Mouse (Mus musculus) thymus, adult 2 months (tissue): ENCODE results near the gene Tmem59l. TPM values are rescaled to one million over a fixed set of nuclear protein-coding genes. Genes with fewer than 3 reads are reported as not detected.

Experiments used
- DNase-seq: peaks from one replicate; pipeline ENCODE4 v3.0.0; 2021
- H3K27ac ChIP-seq: fragments of 200-500 bp; 2 replicates; pipeline ENCODE4 v1.5.1; 2012; ENCODE audit warnings: low read length, control low read depth; ENCODE audit not compliant: control insufficient read depth, insufficient read depth
- H3K27me3 ChIP-seq: fragments of 200-500 bp; 2 replicates; pipeline ENCODE4 v1.6.1; 2012; ENCODE audit warnings: mild to moderate bottlenecking, low read length, moderate library complexity, mixed read lengths; ENCODE audit not compliant: control insufficient read depth, insufficient read depth
- H3K36me3 ChIP-seq: fragments of 200-500 bp; 2 replicates; pipeline ENCODE4 v1.6.1; 2012; ENCODE audit warnings: mild to moderate bottlenecking, low read length, moderate library complexity; ENCODE audit not compliant: control insufficient read depth, insufficient read depth
- H3K4me1 ChIP-seq: fragments of 200-500 bp; replicated peaks from 2 replicates; pipeline ENCODE4 v1.6.1; 2012; ENCODE audit warnings: low read length; ENCODE audit not compliant: control insufficient read depth, insufficient read depth
- H3K4me3 ChIP-seq: fragments of 200-500 bp; 2 replicates; pipeline ENCODE4 v1.5.1; 2012; ENCODE audit warnings: mild to moderate bottlenecking, low read length, control low read depth, moderate library complexity; ENCODE audit not compliant: control insufficient read depth, insufficient read depth
- CTCF ChIP-seq: fragments of 200-500 bp; IDR thresholded peaks from 2 replicates; pipeline ENCODE4 v1.5.1; 2012; ENCODE audit warnings: mild to moderate bottlenecking, control low read depth, low read length, moderate library complexity, borderline replicate concordance; ENCODE audit not compliant: control insufficient read depth, poor library complexity, insufficient read depth; ENCODE audit errors: extremely low read depth
- POLR2A ChIP-seq: fragments of 200-500 bp; IDR thresholded peaks from 2 replicates; pipeline ENCODE4 v1.6.1; 2012; ENCODE audit warnings: mild to moderate bottlenecking, low read length, control low read depth, moderate library complexity; ENCODE audit not compliant: control insufficient read depth, poor library complexity, insufficient read depth; ENCODE audit errors: extremely low read depth
- WGBS: fragments of 180-500 bp; shearing (Covaris S2); methylation state at CpG from one replicate; pipeline ENCODE4 v1.1.7; 2018; 5-methylcytosine and 5-hydroxymethylcytosine counted together
- polyA plus RNA-seq: library from polyadenylated mRNA; depleted of rRNA; stranded (reverse); fragments of >200 nt; gene quantifications from 2 replicates; pipeline ENCODE4 v1.2.3, GENCODE M21; 2012

The Tmem59l gene
- polyA plus RNA-seq, 1 experiment: 0.39 TPM

DNA sequence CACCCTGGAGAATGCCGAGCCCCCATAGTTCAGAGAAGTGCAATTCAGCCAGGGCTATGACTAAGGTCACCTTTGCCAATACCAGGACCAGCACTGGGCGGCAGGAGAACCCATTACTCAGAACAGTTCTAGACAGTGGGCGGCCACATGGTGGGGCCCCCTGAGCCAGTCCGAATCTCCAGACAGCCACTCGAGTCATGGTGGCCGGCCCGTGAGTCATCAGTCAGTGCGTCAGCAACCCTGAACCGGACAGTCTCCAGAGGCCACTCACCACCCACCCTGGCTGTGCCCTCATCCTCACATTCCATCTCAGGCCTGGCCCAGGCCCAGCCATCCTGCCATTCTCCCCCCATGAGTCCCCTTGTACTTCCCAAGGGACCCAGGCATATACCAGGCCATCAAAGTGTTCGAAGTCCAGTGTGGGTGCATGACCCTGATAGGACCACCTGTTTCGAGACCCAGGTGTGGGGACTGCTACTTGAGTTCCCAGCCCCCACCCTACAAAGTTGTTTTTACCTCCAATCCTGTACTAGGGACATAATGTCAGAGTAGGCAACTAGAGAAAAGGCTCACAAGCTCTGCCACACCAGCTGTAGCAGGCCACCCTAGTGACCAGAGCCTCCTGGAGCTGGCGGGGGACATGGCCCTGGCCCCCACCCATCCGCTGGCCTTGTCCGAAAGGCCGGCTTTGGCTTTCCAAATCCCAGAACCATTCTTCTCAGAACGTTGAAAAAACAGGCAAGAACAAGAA is 25.2 kb downstream of the Tmem59l start:
- Histone ChIP-seq H3K4me1 (no peaks in the 10 kb centered on the region), H3K27me3 (no peaks in the 10 kb centered on the region), H3K27ac (no peak overlapping the region), H3K36me3 (no peaks in the 10 kb centered on the region), H3K4me3 (no peak overlapping the region)
- TF ChIP-seq CTCF (no peak), POLR2A (no peak)
- DNase-seq: no peak
- WGBS: 95% methylated on average over 16 of the region's 16 CpGs

DNA sequence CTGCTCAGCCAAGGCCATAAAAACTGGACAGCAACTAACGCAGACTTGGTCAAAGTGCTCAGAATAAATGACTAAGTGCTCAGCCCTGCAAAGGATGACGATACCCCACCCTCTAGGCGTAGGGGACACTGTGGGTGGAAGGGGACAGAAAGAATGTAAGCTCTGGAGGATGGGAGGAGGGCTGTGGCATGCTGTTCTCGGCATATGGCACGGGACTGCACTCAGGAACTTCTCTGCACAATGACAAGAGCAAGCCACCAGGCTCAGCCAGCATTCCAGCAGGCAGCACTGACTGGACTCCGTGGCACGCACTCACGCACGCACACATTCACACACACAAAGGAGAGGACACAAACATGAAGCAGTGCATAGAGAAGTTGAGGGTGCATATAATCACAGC is 26.6 kb downstream of the Tmem59l start:
- H3K27me3 ChIP-seq: no peaks in the 10 kb centered on the region
- no peak for DNase-seq
- WGBS: 96% methylated on average over 9 of the region's 9 CpGs
- no peaks in the 10 kb centered on the region for H3K4me1 ChIP-seq
- TF ChIP-seq POLR2A: no peak
- TF ChIP-seq CTCF: no peak
- H3K27ac ChIP-seq: no peak overlapping the region
- H3K36me3 ChIP-seq: no peaks in the 10 kb centered on the region
- no peak overlapping the region for H3K4me3 ChIP-seq

DNA sequence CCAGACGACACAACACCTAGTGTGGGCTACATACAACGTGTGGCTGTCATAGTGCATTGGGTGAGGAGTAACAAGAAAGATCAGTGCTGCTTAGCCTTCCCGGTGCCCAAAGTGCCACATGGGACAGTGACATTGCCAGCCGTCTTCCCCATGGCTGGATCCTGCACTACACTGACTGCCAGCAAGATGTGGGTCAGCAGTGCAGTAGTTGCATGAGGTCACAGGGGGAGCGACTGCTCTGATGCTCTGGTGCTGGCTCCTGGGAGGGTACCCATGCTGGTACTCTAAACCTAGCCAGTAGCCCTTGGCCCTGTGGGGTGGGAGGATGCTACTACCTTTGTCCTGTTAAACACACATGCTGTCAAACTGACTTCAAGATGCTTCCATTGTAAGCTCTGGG is 27.0 kb downstream of the Tmem59l start:
- H3K36me3 ChIP-seq: no peaks in the 10 kb centered on the region
- H3K27me3 ChIP-seq: no peaks in the 10 kb centered on the region
- TF ChIP-seq CTCF (no peak), POLR2A (no peak)
- no peak for DNase-seq
- WGBS: 85% methylated on average over 5 of the region's 5 CpGs
- no peaks in the 10 kb centered on the region for H3K4me1 ChIP-seq
- H3K4me3 ChIP-seq: no peak overlapping the region
- H3K27ac ChIP-seq: no peak overlapping the region

DNA sequence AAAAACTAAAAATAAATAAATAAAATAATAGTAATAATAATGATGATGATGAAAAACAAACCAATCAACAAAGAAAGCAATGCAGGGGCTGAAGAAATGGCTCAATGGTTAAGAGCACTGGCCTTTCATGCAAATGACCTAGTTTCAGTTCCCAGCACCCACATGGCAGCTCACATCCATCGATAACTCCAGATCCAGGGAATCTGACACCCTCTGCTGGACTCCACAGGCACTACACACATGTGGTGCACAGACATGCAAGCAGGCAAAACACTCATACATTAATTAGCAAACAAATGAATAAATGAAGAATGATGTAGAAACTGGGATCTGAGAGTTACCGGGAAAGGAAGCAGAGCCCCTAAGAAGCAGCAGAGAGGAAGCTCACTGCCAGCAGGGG is 27.5 kb downstream of the Tmem59l start:
- H3K4me1 ChIP-seq: no peaks in the 10 kb centered on the region
- TF ChIP-seq CTCF (no peak), POLR2A (no peak)

DNA sequence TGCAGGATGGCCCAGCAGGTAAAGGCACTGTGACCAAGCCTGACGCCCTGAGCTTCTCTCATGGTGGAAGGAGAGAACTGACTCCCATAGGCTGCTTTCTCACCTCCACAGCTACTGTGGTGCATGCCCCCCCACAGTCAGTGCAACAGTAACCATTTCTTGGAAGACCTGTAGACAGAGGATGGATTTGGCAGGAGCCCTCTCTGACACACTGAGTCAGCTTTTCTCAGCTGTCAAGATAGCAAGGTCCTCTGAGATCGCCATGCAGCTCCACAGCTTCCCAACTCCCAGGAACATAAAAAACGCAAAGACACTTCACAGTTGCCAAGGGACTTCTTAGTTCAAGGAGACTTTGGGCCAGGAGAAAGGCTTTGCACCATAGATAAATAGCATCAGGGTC is 28.7 kb downstream of the Tmem59l start:
- Histone ChIP-seq H3K4me3 (no peak overlapping the region), H3K27me3 (no peaks in the 10 kb centered on the region), H3K36me3 (no peaks in the 10 kb centered on the region), H3K27ac (no peak overlapping the region), H3K4me1 (no peaks in the 10 kb centered on the region)
- no peak for TF ChIP-seq CTCF
- no peak for TF ChIP-seq POLR2A
- no peak for DNase-seq
- WGBS: 98% methylated on average over 3 of the region's 3 CpGs

More for the DNA sequence above, 27.5 kb downstream of the Tmem59l start:
- Histone ChIP-seq H3K27me3 (no peaks in the 10 kb centered on the region), H3K36me3 (no peaks in the 10 kb centered on the region), H3K27ac (no peak overlapping the region), H3K4me3 (no peak overlapping the region)
- DNase-seq: no peak
- WGBS: 92% methylated on average over 2 of the region's 2 CpGs

DNA sequence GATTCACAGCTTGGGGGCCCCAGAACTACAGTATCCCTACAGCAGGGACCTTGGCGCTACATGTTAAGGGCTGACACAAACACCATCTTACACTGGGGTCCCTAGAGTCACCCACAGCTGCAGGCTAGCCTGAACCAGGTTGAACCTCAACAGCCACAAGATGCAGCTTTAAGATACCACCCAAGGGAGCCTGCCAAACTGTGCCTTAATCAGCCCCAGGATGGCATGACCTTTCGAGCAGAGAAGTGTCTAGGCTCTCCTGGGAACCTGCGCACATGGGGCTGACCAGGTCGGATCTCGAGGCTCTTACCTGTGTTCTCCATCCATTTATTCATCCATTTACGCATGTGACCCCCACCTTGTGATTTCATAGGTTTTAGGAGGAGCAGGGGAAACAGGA is 29.3 kb downstream of the Tmem59l start:
- no peak for DNase-seq
- WGBS: 86% methylated on average over 6 of the region's 6 CpGs
- no peaks in the 10 kb centered on the region for H3K27me3 ChIP-seq
- TF ChIP-seq CTCF (no peak), POLR2A (no peak)
- no peak overlapping the region for H3K4me3 ChIP-seq
- no peaks in the 10 kb centered on the region for H3K36me3 ChIP-seq
- H3K4me1 ChIP-seq: no peaks in the 10 kb centered on the region
- no peak overlapping the region for H3K27ac ChIP-seq

DNA sequence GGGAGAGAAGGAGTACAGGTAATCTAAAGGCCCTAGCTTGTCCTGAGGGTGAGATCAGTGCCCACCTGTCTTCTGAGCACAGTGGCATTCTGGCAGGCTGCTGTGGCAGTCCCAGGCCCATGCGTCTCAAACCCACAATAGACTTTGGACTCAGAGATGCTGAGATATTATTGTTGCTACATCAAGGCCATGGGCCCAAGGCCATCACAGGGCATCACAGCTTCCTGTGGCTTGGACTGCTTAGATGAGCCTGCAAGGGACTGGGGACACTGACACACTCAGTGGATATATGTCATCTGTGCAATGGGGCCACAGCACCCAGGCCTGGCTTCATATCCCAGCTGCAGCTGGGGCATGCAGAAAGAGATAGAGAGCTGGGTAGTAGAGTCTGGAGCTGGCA is 30.2 kb downstream of the Tmem59l start:
- H3K4me3 ChIP-seq: no peak overlapping the region
- TF ChIP-seq POLR2A (no peak), CTCF (no peak)
- no peak for DNase-seq
- H3K27me3 ChIP-seq: no peaks in the 10 kb centered on the region
- no peaks in the 10 kb centered on the region for H3K4me1 ChIP-seq
- no peak overlapping the region for H3K27ac ChIP-seq
- no peaks in the 10 kb centered on the region for H3K36me3 ChIP-seq
- WGBS: 96% methylated on average over 1 of the region's 1 CpGs
